Mouse (Mus musculus): ENCODE measurements around the gene Vmn1r43. TPM values are rescaled to one million over a fixed set of nuclear protein-coding genes. Genes with fewer than 3 reads are reported as not detected.
"Not testable (repeated sequence)": the region's sequence is repeated elsewhere in the genome, so short reads cannot be mapped to it uniquely, and the experiment has no call there.

Vmn1r43 gene
- not detected in 2 replicates for polyA plus RNA-seq (2015; fragmentation: Nextera tagmentation; extraction: Ambion mirVana)

DNA sequence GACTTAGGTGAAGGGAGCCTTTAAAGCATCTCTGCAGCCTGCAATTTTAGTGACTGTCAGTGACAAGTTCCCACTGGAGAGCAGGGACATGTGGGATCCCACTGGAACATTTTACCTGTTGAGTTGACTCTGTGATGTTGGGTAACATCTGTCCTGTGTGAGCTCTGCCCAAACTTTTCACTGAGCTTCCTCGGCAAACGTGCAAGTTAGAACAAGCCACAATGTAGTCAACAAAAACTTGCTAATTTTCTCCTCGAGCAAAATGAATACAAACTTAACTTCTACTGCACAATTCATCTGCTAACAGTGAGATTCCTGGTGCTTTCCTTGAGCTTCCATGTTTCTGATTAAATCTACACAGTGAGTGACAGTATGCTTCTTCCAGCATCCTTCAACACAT lies at the start of gene Vmn1r43, which contains the start of gene Vmn1r42:
TSS of gene Vmn1r43 (minus strand) at position 101 of the 400 bp plus-strand sequence.
TSS of gene Vmn1r42 (minus strand) at position 101 of the 400 bp plus-strand sequence.
- 71% methylated on average over 3 of the region's 3 CpGs for WGBS
- H3K9ac ChIP-seq; H3K9me3 ChIP-seq (replicated peaks); H3K4me3 ChIP-seq (replicated peaks); H3K27me3 ChIP-seq; ATAC-seq (replicated peaks; ENCODE audit: low FRiP score); H3K4me1 ChIP-seq; H3K27ac ChIP-seq; H3K4me2 ChIP-seq; H3K36me3 ChIP-seq: not testable (repeated sequence)

DNA sequence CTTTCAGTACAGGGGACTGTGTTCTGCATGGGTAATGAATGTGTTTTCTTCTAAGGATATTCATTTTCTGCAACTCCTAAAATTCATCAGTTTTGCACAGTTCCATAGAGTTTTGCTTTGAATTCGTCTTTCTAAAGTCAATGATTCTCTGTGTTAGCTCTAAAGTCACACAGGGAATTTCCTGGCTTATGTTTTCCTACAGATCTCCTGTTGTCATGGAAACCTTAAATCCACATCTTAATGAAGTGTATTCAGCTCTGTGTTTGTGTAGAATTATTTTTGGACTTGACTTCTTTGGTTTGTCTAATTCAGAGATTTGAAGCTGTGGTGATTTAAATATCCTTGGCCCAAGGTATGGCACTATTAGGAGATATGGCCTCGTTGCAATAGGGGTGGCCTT lies 7.6 kb upstream of the Vmn1r43 start:
- no peak overlapping the region for H3K4me3 ChIP-seq (replicated peaks)
- H3K9me3 ChIP-seq (replicated peaks): no peaks in the 10 kb centered on the region
- no peaks in the 10 kb centered on the region for H3K36me3 ChIP-seq
- ATAC-seq (replicated peaks; ENCODE audit: low FRiP score): no peak
- H3K4me2 ChIP-seq: no peak overlapping the region
- H3K4me1 ChIP-seq: no peaks in the 10 kb centered on the region
- WGBS: 68% methylated on average over 2 of the region's 2 CpGs
- H3K27me3 ChIP-seq: no peaks in the 10 kb centered on the region
- H3K9ac ChIP-seq: no peak overlapping the region
- H3K27ac ChIP-seq: no peak overlapping the region

- no peaks in the 10 kb centered on the region for H3K27me3 ChIP-seq
Measured at GRCm38 (mm10) chr6:89883360-89883759, 7.1 kb upstream of the Vmn1r43 start, which contains the start of gene Vmn1r44. Gene Vmn1r44, plus strand, starts transcription at chr6:89883660.

GRCm38 (mm10) chr6:89880867-89881266 lies 4.7 kb upstream of the Vmn1r43 start:
- no peak overlapping the region for H3K9ac ChIP-seq
- no peaks in the 10 kb centered on the region for H3K27me3 ChIP-seq
- no peak overlapping the region for H3K4me3 ChIP-seq (replicated peaks)
- no peak for ATAC-seq (replicated peaks; ENCODE audit: low FRiP score)
- no peak overlapping the region for H3K27ac ChIP-seq
- H3K9me3 ChIP-seq (replicated peaks): no peaks in the 10 kb centered on the region
- no peak overlapping the region for H3K4me2 ChIP-seq
- H3K36me3 ChIP-seq: no peaks in the 10 kb centered on the region
- no peaks in the 10 kb centered on the region for H3K4me1 ChIP-seq

More at GRCm38 (mm10) chr6:89883360-89883759, 7.1 kb upstream of the Vmn1r43 start, which contains the start of gene Vmn1r44:
- WGBS: 81% methylated on average over 1 of the region's 1 CpGs
- H3K36me3 ChIP-seq: no peaks in the 10 kb centered on the region
- H3K4me2 ChIP-seq: no peak within 1 kb of the TSS
- no peak within 1 kb of the TSS for H3K4me3 ChIP-seq (replicated peaks)
- no peak within 1 kb of the TSS for H3K27ac ChIP-seq
- H3K9ac ChIP-seq: no peak within 1 kb of the TSS
- H3K4me1 ChIP-seq: no peaks in the 10 kb centered on the region
- no peak for ATAC-seq (replicated peaks; ENCODE audit: low FRiP score)
- no peaks in the 10 kb centered on the region for H3K9me3 ChIP-seq (replicated peaks)

DNA sequence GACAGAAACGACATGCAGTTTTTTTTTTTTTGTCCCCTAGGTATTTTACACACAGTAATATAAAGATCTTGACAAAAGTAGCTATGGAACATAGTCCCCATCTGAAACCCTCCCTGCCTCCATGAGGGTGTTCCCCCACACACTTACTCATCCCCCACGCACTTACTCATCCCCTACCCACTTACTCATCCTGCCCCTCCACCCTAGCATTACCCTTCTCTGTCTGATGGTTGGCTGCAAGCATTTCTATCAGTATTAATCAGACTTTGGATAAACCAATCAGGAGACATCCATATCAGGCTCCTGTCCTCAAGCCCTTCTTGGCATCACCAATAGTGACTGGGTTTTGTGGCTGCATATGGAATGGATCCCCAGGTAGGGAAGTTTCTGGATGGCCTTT lies 750 bp upstream of the Vmn1r43 start:
- no peaks in the 10 kb centered on the region for H3K36me3 ChIP-seq
- H3K9me3 ChIP-seq (replicated peaks): no peaks in the 10 kb centered on the region
- H3K4me1 ChIP-seq: no peaks in the 10 kb centered on the region
- H3K4me2 ChIP-seq: no peak overlapping the region
- H3K27ac ChIP-seq: no peak overlapping the region
- ATAC-seq (replicated peaks; ENCODE audit: low FRiP score): no peak
- H3K27me3 ChIP-seq: no peaks in the 10 kb centered on the region
- no peak overlapping the region for H3K4me3 ChIP-seq (replicated peaks)
- WGBS: 73% methylated on average over 2 of the region's 2 CpGs
- no peak overlapping the region for H3K9ac ChIP-seq

- no peak for ATAC-seq (replicated peaks; ENCODE audit: low FRiP score)
- H3K27me3 ChIP-seq: no peaks in the 10 kb centered on the region
- H3K4me1 ChIP-seq: no peaks in the 10 kb centered on the region
- no peak overlapping the region for H3K4me2 ChIP-seq
- H3K27ac ChIP-seq: no peak overlapping the region
- H3K9ac ChIP-seq: no peak overlapping the region
- H3K36me3 ChIP-seq: no peaks in the 10 kb centered on the region
- H3K9me3 ChIP-seq (replicated peaks): peaks cover 4% of the 10 kb centered on the region; the same call in 1 of the 2 replicates
- WGBS: 96% methylated on average over 2 of the region's 2 CpGs
- no peak overlapping the region for H3K4me3 ChIP-seq (replicated peaks)
Measured at GRCm38 (mm10) chr6:89867976-89868375, 8.2 kb downstream of the Vmn1r43 start.

GRCm38 (mm10) chr6:89867276-89867675 lies 8.9 kb downstream of the Vmn1r43 start:
- WGBS: 84% methylated on average over 2 of the region's 2 CpGs
- ATAC-seq (replicated peaks; ENCODE audit: low FRiP score): no peak

DNA sequence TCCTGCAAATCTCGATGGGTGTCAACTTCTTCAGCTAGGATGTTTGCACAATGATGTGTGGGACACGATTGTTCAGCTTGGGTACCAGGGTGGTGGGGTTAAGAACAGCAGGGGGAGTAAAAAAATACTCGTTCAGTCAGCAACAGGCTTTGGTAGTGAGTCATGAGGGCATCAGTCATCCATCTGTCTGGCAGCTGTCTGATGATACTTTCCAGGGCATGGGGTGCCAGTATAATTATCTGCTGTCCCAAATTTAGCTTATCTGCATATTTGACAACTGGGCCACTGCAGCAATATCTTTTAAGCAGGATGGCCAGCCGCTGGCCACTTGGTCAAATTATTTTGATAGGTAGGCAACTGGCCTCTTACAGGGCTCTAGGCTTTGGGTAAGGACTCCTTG lies 12.4 kb downstream of the Vmn1r43 start:
- H3K36me3 ChIP-seq: no peaks in the 10 kb centered on the region
- no peaks in the 10 kb centered on the region for H3K4me1 ChIP-seq
- no peak overlapping the region for H3K9ac ChIP-seq
- ATAC-seq (replicated peaks; ENCODE audit: low FRiP score): no peak
- H3K4me3 ChIP-seq (replicated peaks): no peak overlapping the region
- peaks cover 4% of the 10 kb centered on the region; the same call in 1 of the 2 replicates for H3K9me3 ChIP-seq (replicated peaks)
- no peaks in the 10 kb centered on the region for H3K27me3 ChIP-seq
- no peak overlapping the region for H3K4me2 ChIP-seq
- WGBS: 76% methylated on average over 4 of the region's 4 CpGs
- no peak overlapping the region for H3K27ac ChIP-seq

More at GRCm38 (mm10) chr6:89867276-89867675, 8.9 kb downstream of the Vmn1r43 start:
- Histone ChIP-seq H3K4me3 (replicated peaks) (no peak overlapping the region), H3K27me3 (no peaks in the 10 kb centered on the region), H3K9me3 (replicated peaks) (peaks cover 4% of the 10 kb centered on the region; the same call in 1 of the 2 replicates), H3K27ac (no peak overlapping the region), H3K36me3 (no peaks in the 10 kb centered on the region), H3K9ac (no peak overlapping the region), H3K4me1 (no peaks in the 10 kb centered on the region), H3K4me2 (no peak overlapping the region)

DNA sequence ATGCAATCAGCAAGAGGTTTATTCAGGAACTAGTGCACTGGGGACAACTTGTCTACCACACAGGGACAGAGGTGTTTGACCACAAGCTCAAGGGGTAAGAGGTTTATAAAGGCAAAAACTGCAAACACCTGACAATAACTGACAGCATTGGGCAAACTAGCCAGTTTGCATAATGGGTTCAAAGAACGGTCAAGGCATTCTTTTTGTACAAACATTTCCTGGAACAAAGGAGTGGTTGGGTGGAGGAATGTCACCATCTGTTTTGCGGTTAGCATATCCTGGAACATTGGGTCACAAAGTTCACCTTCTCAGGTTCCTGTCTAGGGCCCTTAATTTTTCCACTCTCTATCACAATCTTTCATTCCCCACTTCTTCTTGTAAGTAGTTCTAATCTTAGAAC lies 16.4 kb downstream of the Vmn1r43 start:
- no peak overlapping the region for H3K9ac ChIP-seq
- H3K4me2 ChIP-seq: no peak overlapping the region
- H3K4me1 ChIP-seq: no peaks in the 10 kb centered on the region
- no peak for ATAC-seq (replicated peaks; ENCODE audit: low FRiP score)
- 0 out of 2 replicates have a peak, but pooled peaks cover 5% of the 10 kb centered on the region for H3K9me3 ChIP-seq (replicated peaks)
- no peaks in the 10 kb centered on the region for H3K27me3 ChIP-seq
- WGBS: 86% methylated on average over 2 of the region's 2 CpGs
- H3K4me3 ChIP-seq (replicated peaks): no peak overlapping the region
- H3K36me3 ChIP-seq: no peaks in the 10 kb centered on the region
- H3K27ac ChIP-seq: no peak overlapping the region

GRCm38 (mm10) chr6:89857552-89857951 lies 18.7 kb downstream of the Vmn1r43 start:
- ATAC-seq (replicated peaks; ENCODE audit: low FRiP score): no peak
- WGBS: 81% methylated on average over 3 of the region's 3 CpGs

More at GRCm38 (mm10) chr6:89857552-89857951, 18.7 kb downstream of the Vmn1r43 start:
- H3K27ac ChIP-seq: no peak overlapping the region
- H3K4me2 ChIP-seq: no peak overlapping the region
- no peaks in the 10 kb centered on the region for H3K4me1 ChIP-seq
- H3K36me3 ChIP-seq: no peaks in the 10 kb centered on the region
- H3K9me3 ChIP-seq (replicated peaks): 0 out of 2 replicates have a peak, but pooled peaks cover 5% of the 10 kb centered on the region
- no peak overlapping the region for H3K4me3 ChIP-seq (replicated peaks)
- no peak overlapping the region for H3K9ac ChIP-seq
- H3K27me3 ChIP-seq: no peaks in the 10 kb centered on the region

Other genes starting within 250 kb of the Vmn1r43 start
- 17.4 and 17.7 TPM in 2 replicates for gene Txnrd3, start 232.4 kb downstream of the Vmn1r43 start, polyA plus RNA-seq (2015; fragmentation: Nextera tagmentation; extraction: Ambion mirVana)
- not detected in 2 replicates for gene Vmn1r40, start 168.9 kb downstream of the Vmn1r43 start, polyA plus RNA-seq (2015; fragmentation: Nextera tagmentation; extraction: Ambion mirVana)
- not detected in 2 replicates for gene Vmn1r41, start 135.6 kb downstream of the Vmn1r43 start, polyA plus RNA-seq (2015; fragmentation: Nextera tagmentation; extraction: Ambion mirVana)
- not detected in 2 replicates for gene Vmn1r42, start within 50 bp of the Vmn1r43 start, polyA plus RNA-seq (2015; fragmentation: Nextera tagmentation; extraction: Ambion mirVana)
- not detected in 2 replicates for gene Vmn1r44, start 7.2 kb upstream of the Vmn1r43 start, polyA plus RNA-seq (2015; fragmentation: Nextera tagmentation; extraction: Ambion mirVana)
- gene Vmn1r45, start 64.2 kb upstream of the Vmn1r43 start, polyA plus RNA-seq (2015; fragmentation: Nextera tagmentation; extraction: Ambion mirVana): not detected in 2 replicates
- gene Vmn1r46, start 92.9 kb upstream of the Vmn1r43 start, polyA plus RNA-seq (2015; fragmentation: Nextera tagmentation; extraction: Ambion mirVana): not detected in 2 replicates
- gene Vmn1r47, start 139.7 kb upstream of the Vmn1r43 start, polyA plus RNA-seq (2015; fragmentation: Nextera tagmentation; extraction: Ambion mirVana): not detected in 2 replicates
- gene Vmn1r48, start 160.4 kb upstream of the Vmn1r43 start, polyA plus RNA-seq (2015; fragmentation: Nextera tagmentation; extraction: Ambion mirVana): not detected in 2 replicates
- not detected in 2 replicates for gene Vmn1r49, start 202.1 kb upstream of the Vmn1r43 start, polyA plus RNA-seq (2015; fragmentation: Nextera tagmentation; extraction: Ambion mirVana)
- gene Vmn1r50, start 225.0 kb upstream of the Vmn1r43 start, polyA plus RNA-seq (2015; fragmentation: Nextera tagmentation; extraction: Ambion mirVana): not detected in 2 replicates
- gene Vmn1r51, start 246.2 kb upstream of the Vmn1r43 start, polyA plus RNA-seq (2015; fragmentation: Nextera tagmentation; extraction: Ambion mirVana): not detected in 2 replicates

All from kidney, embryonic 15.5 days (tissue).